Mouse (Mus musculus): ENCODE results near the gene Pafah2.

- TF ChIP-seq CTCF (IDR thresholded peaks at IDR 0.05; ENCODE audit: low read depth) (no peak), EP300 (IDR thresholded peaks at IDR 0.05; ENCODE audit: low read depth) (no peak)
These were observed 43.2 kb upstream of the Pafah2 start for GRCm38 (mm10) chr4:134352929-134353328.

Measured in liver, postnatal 0 days (tissue).